Mouse (Mus musculus) neutrophil, adult 83 days (primary cell): ENCODE data around the gene Tdrd5. TPM values are rescaled to one million over a fixed set of nuclear protein-coding genes. Genes with fewer than 3 reads are reported as not detected.

Source experiments
- total RNA-seq, 2 experiments: library from RNA; stranded (reverse); gene quantifications; one replicate each; pipeline ENCODE4 v1.2.4; 2023

Tdrd5 gene
- not detected for total RNA-seq

DNA sequence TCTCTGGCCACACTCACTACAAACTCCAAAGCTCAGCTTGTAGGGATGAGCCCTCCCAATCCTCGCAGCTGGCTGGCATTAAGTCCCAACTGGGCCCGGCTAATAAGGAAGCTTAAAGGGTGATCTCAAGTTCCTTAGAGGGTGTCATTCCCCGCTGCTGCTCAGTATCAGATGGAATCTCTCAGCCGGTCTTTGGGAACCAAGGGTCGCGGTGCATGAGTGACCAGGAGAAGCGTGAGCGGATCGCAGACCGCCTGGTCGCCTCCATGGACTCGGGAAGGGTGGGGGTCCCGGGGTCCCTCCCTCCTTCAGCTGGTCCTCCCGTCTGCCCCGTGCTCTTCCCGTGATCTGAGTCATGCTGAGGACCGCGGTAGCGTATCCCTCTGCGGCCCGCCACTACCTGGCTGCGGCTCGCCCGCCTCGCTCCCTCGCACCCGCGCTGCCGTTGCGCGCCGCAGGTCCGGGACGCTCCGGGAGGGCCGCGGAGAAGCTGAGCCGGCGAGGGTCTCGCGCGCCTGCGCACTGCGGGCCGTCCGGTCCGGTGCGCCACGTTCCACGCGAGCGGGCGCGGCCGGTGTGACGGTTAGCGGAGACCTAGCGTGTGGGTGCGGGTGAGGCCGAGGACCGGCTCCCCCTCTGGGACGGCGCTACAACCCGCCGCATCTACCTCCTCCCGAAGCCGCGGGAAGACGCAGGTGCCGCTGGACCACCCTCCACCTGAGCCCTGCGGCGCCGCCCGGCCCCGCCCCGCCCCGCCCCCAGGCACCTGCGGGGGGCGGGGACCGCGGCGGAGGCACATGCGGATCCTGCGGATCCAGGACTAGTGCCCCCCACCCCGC is at the start of gene Tdrd5:
TSS of gene Tdrd5 (minus strand) at position 754 of the 839 bp plus-strand sequence.

DNA sequence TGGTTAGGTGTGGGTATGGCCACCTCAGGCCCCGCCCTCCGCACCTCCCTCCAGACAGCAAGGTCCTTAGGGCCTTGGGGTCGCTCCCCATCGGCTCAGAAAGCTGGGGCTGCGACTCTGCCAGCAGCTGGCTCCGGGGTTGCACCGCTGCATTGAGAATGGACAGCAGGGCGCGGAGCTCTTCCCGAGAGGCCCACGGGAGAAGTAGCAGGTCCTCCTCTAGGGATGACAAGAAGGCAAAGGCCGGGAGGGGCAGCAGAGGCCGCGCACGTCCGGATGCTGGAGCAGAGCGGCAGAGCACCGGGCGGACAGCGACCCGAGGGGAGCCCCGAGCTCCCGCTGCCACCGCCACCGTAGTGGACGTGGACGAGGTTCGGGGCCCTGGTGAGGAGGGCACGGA is 7.2 kb upstream of the Tdrd5 start, which contains the start of gene Nphs2:
TSS of gene Nphs2 (plus strand) at position 98 of the 400 bp plus-strand sequence.

Other genes with a start within 250 kb of the Tdrd5 start
- not detected for gene Fam163a, start 98.6 kb downstream of the Tdrd5 start, total RNA-seq
- gene Nphs2, start 7.1 kb upstream of the Tdrd5 start, total RNA-seq = not detected
- 100 to 1,000 TPM; 423 to 521 TPM for gene Gm2000, start 62.4 kb upstream of the Tdrd5 start, total RNA-seq
- under 1 TPM; 0.35 to 0.46 TPM for gene Axdnd1, start 117.5 kb upstream of the Tdrd5 start, total RNA-seq
- 100 to 1,000 TPM; 146 to 179 TPM for gene Soat1, start 170.7 kb upstream of the Tdrd5 start, total RNA-seq
- gene Gm10031, start 220.3 kb upstream of the Tdrd5 start, total RNA-seq = 10 to 100 TPM; 24.6 to 26.8 TPM